Mouse (Mus musculus) heart, postnatal 0 days (tissue): ENCODE measurements around the gene Senp3. TPM values are rescaled to one million over a fixed set of nuclear protein-coding genes. Genes with fewer than 3 reads are reported as not detected.
A peak's percentile ranks its signal among the peaks of the same experiment; 100 is the strongest.

Source experiments
- ATAC-seq: fragments of 200-750 bp; cut with Nextera tagmentation; 2 replicates; pipeline ENCODE4 v1.8.0; 2017; ENCODE audit warnings: low read depth, moderate number of reproducible peaks, moderate library complexity; ENCODE audit not compliant: insufficient read depth
- DNase-seq: peaks from one replicate; pipeline ENCODE4 v3.0.0-alpha.2; 2016; ENCODE audit warnings: low spot score
- H3K27ac ChIP-seq: fragments of 300-500 bp; sonication (generic); 2 replicates; pipeline ENCODE4 v1.5.1; 2014; ENCODE audit warnings: low read depth, mild to moderate bottlenecking
- H3K27me3 ChIP-seq: fragments of 300-500 bp; sonication (generic); 2 replicates; pipeline ENCODE4 v1.6.1; 2014; ENCODE audit warnings: low read length, mixed read lengths; ENCODE audit not compliant: control insufficient read depth, insufficient read depth
- H3K36me3 ChIP-seq: fragments of 300-500 bp; sonication (generic); replicated peaks from 2 replicates; pipeline ENCODE4 v1.6.1; 2014; ENCODE audit warnings: low read length, mixed read lengths; ENCODE audit not compliant: control insufficient read depth, insufficient read depth
- H3K4me1 ChIP-seq: fragments of 300-500 bp; sonication (generic); 2 replicates; pipeline ENCODE4 v1.6.1; 2014; ENCODE audit warnings: antibody characterized with exemption; ENCODE audit not compliant: control insufficient read depth, insufficient read depth
- H3K4me2 ChIP-seq: fragments of 300-500 bp; sonication (generic); 2 replicates; pipeline ENCODE4 v1.6.1; 2014; ENCODE audit warnings: low read depth, mild to moderate bottlenecking, low read length, moderate library complexity
- H3K4me3 ChIP-seq: fragments of 300-500 bp; sonication (generic); 2 replicates; pipeline ENCODE4 v1.5.1; 2014; ENCODE audit warnings: low read depth, low read length
- H3K9ac ChIP-seq: fragments of 300-500 bp; sonication (generic); replicated peaks from 2 replicates; pipeline ENCODE4 v1.6.1; 2014; ENCODE audit warnings: low read depth, low read length, mixed read lengths
- H3K9me3 ChIP-seq: fragments of 300-500 bp; sonication (generic); replicated peaks from 2 replicates; pipeline ENCODE4 v1.6.1; 2016; ENCODE audit warnings: low read length; ENCODE audit not compliant: control insufficient read depth
- CTCF ChIP-seq: IDR thresholded peaks from 2 replicates; pipeline ENCODE4 v1.5.1; 2016; ENCODE audit warnings: antibody characterized with exemption, control low read depth, low read depth
- EP300 ChIP-seq: IDR thresholded peaks from 2 replicates; pipeline ENCODE4 v1.6.1; 2016; ENCODE audit warnings: antibody characterized with exemption, low read depth
- whole genome bisulfite sequencing: fragments of 180-500 bp; shearing (Covaris S2); extraction: QIAGEN DNeasy Blood & Tissue Kit; methylation state at CpG from one replicate; pipeline ENCODE4 v1.1.7; 2014; 5-methylcytosine and 5-hydroxymethylcytosine counted together
- polyA plus RNA-seq: library from polyadenylated mRNA; unstranded; fragments of >200 nt; fragmentation: Nextera tagmentation; extraction: Ambion mirVana; gene quantifications from 2 replicates; pipeline ENCODE4 v1.2.1, GENCODE M21; 2015
- total RNA-seq: library from RNA; depleted of rRNA; stranded (reverse); fragments of >200 nt; gene quantifications from 2 replicates; pipeline ENCODE4 v1.2.3, GENCODE M21; 2014; ENCODE audit warnings: low replicate concordance

The Senp3 gene
- total and polyA plus RNA-seq, 2 experiments from 2014 or later = 32.6 to 39.7 TPM

- TF ChIP-seq EP300 (no peak), CTCF (no peak)
- DNase-seq (no peak), ATAC-seq (no peak)
- Histone ChIP-seq H3K27ac (no peak overlapping the region), H3K4me2 (no peak overlapping the region), H3K9ac (no peak overlapping the region), H3K27me3 (no peaks in the 10 kb centered on the region), H3K36me3 (peaks cover 47% of the 10 kb centered on the region), H3K4me3 (no peak overlapping the region), H3K4me1 (peaks cover 10% of the 10 kb centered on the region), H3K9me3 (no peaks in the 10 kb centered on the region)
- 100% methylated on average over 2 of the region's 2 CpGs for WGBS
These were observed 2.7 kb downstream of the Senp3 start for GRCm38 (mm10) chr11:69679144-69679543.

GRCm38 (mm10) chr11:69672211-69672706 lies 9.6 kb downstream of the Senp3 start, which contains the start of gene Eif4a1:
Gene Eif4a1 (minus strand): TSS chr11:69672423.
- TF ChIP-seq EP300 (peak; percentile 85), CTCF (no peak)
- Histone ChIP-seq H3K4me2 (peak within 1 kb of the TSS; percentile 88), H3K4me3 (peak within 1 kb of the TSS; percentile 100), H3K27ac (peak within 1 kb of the TSS; percentile 100), H3K4me1 (peaks cover 9% of the 10 kb centered on the region), H3K9me3 (no peaks in the 10 kb centered on the region), H3K9ac (peak within 1 kb of the TSS; percentile 100), H3K27me3 (no peaks in the 10 kb centered on the region), H3K36me3 (peaks cover 73% of the 10 kb centered on the region)
- peak; percentile 94 for ATAC-seq
- peak; percentile 99 for DNase-seq
- under 1% methylated on average over 36 of the region's 36 CpGs for WGBS

GRCm38 (mm10) chr11:69671726-69672124 lies 10.2 kb downstream of the Senp3 start:
- H3K4me2 ChIP-seq = peak overlapping the region; percentile 88
- peaks cover 71% of the 10 kb centered on the region for H3K36me3 ChIP-seq
- peak overlapping the region; percentile 100 for H3K9ac ChIP-seq
- H3K27ac ChIP-seq = peak overlapping the region; percentile 100
- H3K4me3 ChIP-seq = peak overlapping the region; percentile 100
- DNase-seq (no peak), ATAC-seq (peak; percentile 3)
- TF ChIP-seq CTCF (no peak), EP300 (no peak)
- no peaks in the 10 kb centered on the region for H3K27me3 ChIP-seq
- H3K9me3 ChIP-seq = no peaks in the 10 kb centered on the region
- peaks cover 9% of the 10 kb centered on the region for H3K4me1 ChIP-seq
- under 1% methylated on average over 43 of the region's 43 CpGs for WGBS

GRCm38 (mm10) chr11:69670786-69671725 lies 10.8 kb downstream of the Senp3 start:
- Histone ChIP-seq H3K4me1 (peaks cover 9% of the 10 kb centered on the region), H3K36me3 (peaks cover 71% of the 10 kb centered on the region), H3K4me2 (peak overlapping the region; percentile 88), H3K27me3 (no peaks in the 10 kb centered on the region), H3K27ac (peak overlapping the region; percentile 100), H3K9me3 (no peaks in the 10 kb centered on the region), H3K9ac (peak overlapping the region; percentile 100), H3K4me3 (peak overlapping the region; percentile 100)
- 1% methylated on average over 51 of the region's 61 CpGs for WGBS
- ATAC-seq (peak; percentile 76), DNase-seq (peak; percentile 96)
- TF ChIP-seq EP300 (peak; percentile 86), CTCF (no peak)

- Histone ChIP-seq H3K4me1 (peaks cover 14% of the 10 kb centered on the region), H3K9ac (no peak overlapping the region), H3K27ac (no peak overlapping the region), H3K4me3 (no peak overlapping the region), H3K9me3 (no peaks in the 10 kb centered on the region), H3K4me2 (no peak overlapping the region), H3K27me3 (no peaks in the 10 kb centered on the region), H3K36me3 (peaks cover 63% of the 10 kb centered on the region)
- TF ChIP-seq CTCF (no peak), EP300 (no peak)
- whole genome bisulfite sequencing = 89% methylated on average over 3 of the region's 3 CpGs
- no peak for DNase-seq
- no peak for ATAC-seq
These were observed 15.2 kb downstream of the Senp3 start for GRCm38 (mm10) chr11:69666665-69667005.
